Mouse (Mus musculus): ENCODE measurements around the gene Golt1a.

DNA sequence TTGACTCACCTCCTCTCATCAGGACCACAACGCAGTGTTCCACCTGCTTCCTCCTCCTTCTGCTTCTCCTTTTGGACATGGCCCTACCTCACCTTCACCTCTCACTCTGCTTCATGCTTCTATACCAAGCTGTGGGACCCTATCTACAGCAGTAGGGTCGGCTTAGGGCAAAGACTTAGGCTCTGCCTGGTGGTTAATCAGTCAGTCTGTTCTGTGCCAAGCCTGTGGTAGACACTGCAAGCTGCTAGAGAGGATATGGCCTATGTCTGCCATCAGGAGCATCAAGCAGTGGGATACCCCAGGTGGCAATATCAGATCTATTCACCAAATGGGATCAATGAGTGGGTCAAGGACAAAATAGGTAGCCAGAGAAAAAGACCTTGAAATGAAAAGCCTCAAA is 29.1 kb upstream of the Golt1a start:
- TF ChIP-seq E2F4 (IDR thresholded peaks at IDR 0.05; ENCODE audit: borderline replicate concordance, low read depth, low read length) (no peak), MYC (IDR thresholded peaks at IDR 0.05; ENCODE audit: low read depth, low read length) (no peak), POLR2A (IDR thresholded peaks at IDR 0.05; ENCODE audit: control insufficient read depth in 1 of 2, insufficient read depth in 1 of 2, low read depth in 1 of 2, low read length in 2 of 2, poor library complexity in 1 of 2) (no peak), CTCF (IDR thresholded peaks at IDR 0.05 in 2 of 3, conservative IDR thresholded peaks at IDR 0.05 in 1 of 3; ENCODE audit: control insufficient read depth in 1 of 3, insufficient read depth in 1 of 3, low read depth in 2 of 3, low read length in 3 of 3, poor library complexity in 1 of 3, severe bottlenecking in 1 of 3) (no peak), TAL1 (IDR thresholded peaks at IDR 0.05; ENCODE audit: low read length) (no peak), ZMIZ1 (IDR thresholded peaks at IDR 0.05; ENCODE audit: low read depth, low read length) (no peak), ZNF384 (IDR thresholded peaks at IDR 0.05; ENCODE audit: low read depth, low read length) (no peak), GATA1 (IDR thresholded peaks at IDR 0.05; ENCODE audit: low read depth, low read length) (no peak), CHD2 (IDR thresholded peaks at IDR 0.05; ENCODE audit: low read length) (no peak)

Measured in MEL (cell line).